Mouse (Mus musculus) cerebellum, adult 2 months (tissue): ENCODE data around the gene Tatdn3. TPM values are rescaled to one million over a fixed set of nuclear protein-coding genes. Genes with fewer than 3 reads are reported as not detected.
A peak's percentile ranks its signal among the peaks of the same experiment; 100 is the strongest.

Experiments used
- DNase-seq, 2 experiments: peaks; one replicate each; pipeline ENCODE4 v3.0.0; 2021
- H3K27ac ChIP-seq: fragments of 200-500 bp; 2 replicates; pipeline ENCODE4 v1.5.1; 2012; ENCODE audit warnings: low read length, control low read depth, inconsistent platforms; ENCODE audit not compliant: insufficient read depth
- H3K27me3 ChIP-seq: fragments of 200-500 bp; 2 replicates; pipeline ENCODE4 v1.6.1; 2012; ENCODE audit warnings: inconsistent platforms, mild to moderate bottlenecking, low read length, moderate library complexity; ENCODE audit not compliant: control insufficient read depth, insufficient read depth
- H3K4me1 ChIP-seq: fragments of 200-500 bp; 2 replicates; pipeline ENCODE4 v1.6.1; 2011; ENCODE audit warnings: low read length; ENCODE audit not compliant: control insufficient read depth, insufficient read depth
- H3K4me3 ChIP-seq: fragments of 200-500 bp; replicated peaks from 2 replicates; pipeline ENCODE3; 2011; ENCODE audit warnings: mild to moderate bottlenecking, low read depth, low read length, control low read depth; ENCODE audit not compliant: insufficient read depth
- CTCF ChIP-seq: fragments of 200-500 bp; IDR thresholded peaks from 2 replicates; pipeline ENCODE4 v1.5.1; 2011; ENCODE audit warnings: low read depth, mild to moderate bottlenecking, control low read depth, low read length, moderate library complexity, borderline replicate concordance; ENCODE audit not compliant: insufficient read depth
- POLR2A ChIP-seq: fragments of 200-500 bp; IDR thresholded peaks from 2 replicates; pipeline ENCODE4 v1.6.1; 2011; ENCODE audit warnings: low read length, control low read depth, borderline replicate concordance; ENCODE audit not compliant: insufficient read depth
- WGBS: fragments of 180-500 bp; shearing (Covaris S2); methylation state at CpG from one replicate; pipeline ENCODE4 v1.1.7; 2018; 5-methylcytosine and 5-hydroxymethylcytosine counted together
- polyA plus RNA-seq: library from polyadenylated mRNA; depleted of rRNA; stranded (reverse); fragments of >200 nt; gene quantifications from 2 replicates; pipeline ENCODE4 v1.2.3, GENCODE M21; 2012

The Tatdn3 gene
- polyA plus RNA-seq, 1 experiment, result 54.4 TPM

DNA sequence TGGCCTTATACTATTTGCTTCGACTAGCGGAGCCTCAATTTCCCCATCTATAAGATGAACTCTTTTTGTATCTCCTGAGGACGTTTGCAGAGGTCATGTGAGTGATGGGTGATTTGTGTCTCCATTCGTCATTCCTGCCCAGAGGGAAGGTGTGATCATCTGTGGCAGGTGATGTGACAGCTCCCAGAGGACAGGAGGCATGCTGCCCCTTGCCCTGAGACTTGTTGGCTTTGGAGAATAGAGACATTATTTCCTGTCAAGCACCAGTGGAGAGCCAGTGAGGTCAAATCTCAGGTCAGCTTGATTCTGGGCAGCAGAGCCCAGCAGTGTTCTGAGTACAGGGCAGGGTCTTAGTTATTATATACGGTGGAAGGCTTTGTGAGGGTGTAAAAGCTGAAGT, 36.4 kb upstream of the Tatdn3 start:
- H3K4me3 ChIP-seq, result no peak overlapping the region
- H3K27me3 ChIP-seq, result peaks cover 1% of the 10 kb centered on the region; the same call in 1 of the 2 replicates
- WGBS, result 42% methylated on average over 5 of the region's 5 CpGs
- no peaks in the 10 kb centered on the region for H3K4me1 ChIP-seq
- DNase-seq, result no peak
- no peak overlapping the region for H3K27ac ChIP-seq
- TF ChIP-seq POLR2A (no peak), CTCF (no peak)

DNA sequence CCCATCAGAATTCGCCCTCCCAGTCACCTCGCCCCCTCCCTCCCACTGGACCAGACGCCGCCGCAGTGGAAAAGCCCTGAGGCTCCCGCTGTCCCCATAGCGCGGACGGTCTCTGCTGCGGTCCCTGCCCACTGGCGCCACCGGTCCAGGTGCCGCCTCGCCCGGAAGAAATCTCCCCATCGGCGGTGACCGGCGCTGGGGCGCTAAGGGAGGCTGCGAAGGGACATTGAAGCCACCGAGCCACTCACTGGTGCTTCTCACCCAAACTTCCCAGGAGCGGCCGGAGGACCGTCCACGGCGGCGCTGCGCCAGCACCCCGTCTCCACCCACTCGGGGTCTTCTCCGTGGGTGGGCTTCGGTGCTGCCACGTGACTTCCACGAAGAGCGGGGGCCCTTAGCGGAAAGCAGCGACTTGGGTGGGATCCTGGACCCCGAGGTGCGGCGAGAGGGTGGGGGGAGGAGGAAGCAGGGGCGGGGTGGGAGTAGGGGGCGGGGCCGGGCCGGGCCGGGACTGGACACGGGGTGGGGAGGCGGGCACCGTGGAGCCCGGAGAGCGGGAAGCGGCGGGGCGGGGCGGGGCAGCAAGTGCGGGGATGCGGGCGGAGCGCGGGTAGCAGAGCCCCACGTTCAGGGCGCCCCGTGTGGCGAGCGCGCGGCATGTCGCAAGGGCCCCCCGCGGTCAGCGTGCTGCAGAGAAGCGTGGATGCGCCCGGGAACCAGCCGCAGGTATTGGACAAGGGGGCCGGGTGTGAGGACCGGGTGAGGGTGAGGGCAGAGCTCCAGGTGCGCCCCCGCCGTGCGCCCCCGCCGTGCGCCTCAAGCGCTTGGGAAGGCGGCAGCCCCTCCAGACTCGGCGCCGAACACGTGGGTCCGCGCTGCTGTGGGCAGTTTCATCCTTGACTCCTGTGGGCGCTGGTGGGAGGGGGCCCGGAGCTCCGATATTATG, 35.3 kb upstream of the Tatdn3 start, which contains the start of gene Batf3:
TSS of gene Batf3 (plus strand) at position 46 of the 946 bp plus-strand sequence.
- no peak within 1 kb of the TSS for H3K27ac ChIP-seq
- under 1% methylated on average over 92 of the region's 95 CpGs for WGBS
- no peaks in the 10 kb centered on the region for H3K4me1 ChIP-seq
- peak; percentile 12 to 25 for DNase-seq
- peak within 1 kb of the TSS; percentile 49 for H3K4me3 ChIP-seq
- peaks cover 1% of the 10 kb centered on the region; the same call in 1 of the 2 replicates for H3K27me3 ChIP-seq
- TF ChIP-seq POLR2A (no peak), CTCF (no peak)

DNA sequence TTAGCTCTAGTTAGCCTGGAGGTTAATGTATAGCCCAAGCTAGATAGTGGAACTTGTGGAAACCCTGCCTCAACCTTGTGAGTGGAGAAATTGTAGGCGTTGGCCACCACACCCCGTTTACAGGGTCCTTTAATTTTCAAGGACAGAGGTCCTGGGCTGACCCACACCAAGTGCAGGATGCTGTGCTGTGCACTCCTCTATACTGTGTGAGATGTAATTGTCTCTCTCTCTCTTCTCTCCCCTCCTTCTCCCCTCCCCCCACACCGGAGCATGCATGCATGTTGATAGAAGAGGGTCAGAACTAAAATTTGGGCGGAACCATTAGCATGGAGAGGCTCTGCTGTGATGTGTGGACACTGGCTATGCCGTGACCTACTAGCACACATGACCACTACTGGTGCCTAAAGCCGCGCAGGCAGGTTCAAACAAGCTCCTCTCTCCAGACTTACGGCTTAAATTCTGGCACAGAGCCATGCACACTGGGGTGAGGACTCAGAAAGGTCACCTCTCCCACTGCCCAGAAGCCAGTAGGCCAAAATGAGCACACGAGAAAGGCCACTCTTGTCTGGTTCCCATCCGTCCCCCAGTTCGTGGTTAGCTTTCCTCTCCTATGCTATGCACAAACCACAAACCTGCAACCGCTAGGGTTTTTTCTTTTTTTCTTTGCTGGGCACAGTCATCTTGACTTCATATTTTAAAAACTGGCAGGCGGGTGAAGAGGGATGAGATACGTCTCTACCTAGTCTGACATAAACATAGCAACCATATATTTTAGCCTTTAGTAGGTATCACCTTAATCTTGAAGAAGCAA, 34.3 kb upstream of the Tatdn3 start:
- WGBS, result 52% methylated on average over 14 of the region's 14 CpGs
- TF ChIP-seq CTCF (no peak), POLR2A (no peak)
- H3K27ac ChIP-seq, result no peak overlapping the region
- peaks cover 1% of the 10 kb centered on the region; the same call in 1 of the 2 replicates for H3K27me3 ChIP-seq
- no peak overlapping the region for H3K4me3 ChIP-seq
- no peak for DNase-seq
- no peaks in the 10 kb centered on the region for H3K4me1 ChIP-seq

DNA sequence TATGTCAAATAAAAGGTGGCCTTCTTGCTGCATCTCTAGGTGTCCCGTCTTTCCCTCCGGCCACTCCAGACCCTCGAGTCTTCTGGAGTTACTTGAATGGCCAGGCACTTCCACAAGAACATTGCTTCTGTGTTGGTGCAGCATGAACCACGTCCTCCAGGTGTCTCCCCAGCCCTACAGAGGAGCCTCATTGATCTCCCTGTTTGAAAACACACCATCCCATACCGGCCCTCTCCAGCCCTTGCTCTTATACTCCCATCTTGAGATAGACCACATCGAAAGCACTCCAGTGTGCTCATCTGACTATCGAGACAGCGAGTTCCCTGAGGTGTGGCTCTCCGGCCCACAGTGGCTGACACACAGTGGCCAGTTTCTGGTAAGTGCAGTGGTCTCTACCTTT, 32.3 kb upstream of the Tatdn3 start:
- H3K27me3 ChIP-seq, result peaks cover 1% of the 10 kb centered on the region; the same call in 1 of the 2 replicates
- H3K4me3 ChIP-seq, result no peak overlapping the region
- no peak overlapping the region for H3K27ac ChIP-seq
- no peak for DNase-seq
- no peaks in the 10 kb centered on the region for H3K4me1 ChIP-seq
- WGBS, result 71% methylated on average over 9 of the region's 9 CpGs
- TF ChIP-seq CTCF (no peak; the same call in 1 of the 2 replicates), POLR2A (no peak)

DNA sequence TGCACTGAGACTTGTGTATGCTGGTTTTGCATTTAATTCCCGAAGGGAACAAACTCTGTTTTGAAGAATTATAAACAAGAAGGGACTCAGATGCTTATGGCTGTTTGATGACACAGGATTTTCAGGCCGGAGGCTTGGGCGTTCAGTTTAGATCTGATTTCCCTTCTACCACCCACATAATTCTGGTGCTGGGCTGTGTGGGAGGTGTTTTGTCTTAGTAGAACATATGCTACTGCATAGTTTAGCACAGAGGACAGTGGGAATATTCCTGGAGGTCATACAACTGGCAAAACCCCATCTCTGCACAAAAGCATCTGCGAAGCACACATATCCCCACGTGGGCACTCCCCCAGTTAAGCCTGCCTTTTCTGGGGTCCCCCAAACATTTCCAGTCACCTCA, 30.8 kb upstream of the Tatdn3 start:
- DNase-seq, result no peak
- no peak for TF ChIP-seq POLR2A
- TF ChIP-seq CTCF, result no peak
- H3K27ac ChIP-seq, result no peak overlapping the region
- H3K4me1 ChIP-seq, result no peaks in the 10 kb centered on the region
- H3K4me3 ChIP-seq, result no peak overlapping the region
- WGBS, result 72% methylated on average over 5 of the region's 5 CpGs
- H3K27me3 ChIP-seq, result peaks cover 1% of the 10 kb centered on the region; the same call in 1 of the 2 replicates

DNA sequence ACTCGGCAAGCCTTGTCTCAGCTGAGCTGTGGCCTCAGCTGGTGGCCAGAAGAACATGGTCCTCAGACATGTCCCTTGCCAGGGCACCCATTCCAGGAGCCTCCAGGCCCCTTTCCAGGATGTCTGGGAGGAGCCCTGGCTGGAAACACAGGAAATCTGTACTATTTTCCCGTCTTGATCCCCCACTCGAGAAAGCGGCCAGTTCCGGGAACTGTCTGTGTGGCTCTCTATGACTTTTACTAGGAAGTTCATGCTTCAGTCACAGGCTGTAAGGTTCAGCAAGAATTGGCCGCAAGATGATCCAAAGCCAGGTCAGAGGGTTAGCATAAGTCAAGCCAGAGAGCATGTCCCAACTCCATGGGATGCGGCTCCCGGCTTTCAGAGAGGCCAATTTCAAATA, 29.3 kb upstream of the Tatdn3 start:
- Histone ChIP-seq H3K27ac (no peak overlapping the region), H3K4me3 (no peak overlapping the region), H3K4me1 (no peaks in the 10 kb centered on the region), H3K27me3 (no peaks in the 10 kb centered on the region)
- 78% methylated on average over 8 of the region's 8 CpGs for WGBS
- DNase-seq, result no peak
- TF ChIP-seq POLR2A (no peak), CTCF (no peak)

DNA sequence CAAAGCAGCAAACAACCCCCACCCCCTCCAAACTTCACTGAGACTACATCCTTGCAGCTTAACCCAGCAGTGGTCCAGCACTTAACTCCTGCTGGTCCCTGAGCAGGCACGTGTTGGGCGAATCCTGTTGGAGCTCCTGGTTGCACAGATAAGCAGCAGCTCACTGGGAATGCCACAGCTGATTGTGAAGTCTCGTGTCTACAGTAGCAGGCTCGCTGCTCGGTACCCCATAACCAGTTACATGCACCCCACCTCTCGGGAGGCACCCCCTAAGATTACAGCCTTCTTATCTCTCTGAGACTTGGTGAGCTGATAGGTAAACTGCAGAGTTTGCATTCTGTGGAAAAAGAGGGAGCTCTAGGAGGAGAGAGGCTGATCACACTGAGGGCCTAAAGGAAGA, 26.6 kb upstream of the Tatdn3 start:
- WGBS, result 76% methylated on average over 6 of the region's 6 CpGs
- no peaks in the 10 kb centered on the region for H3K4me1 ChIP-seq
- H3K4me3 ChIP-seq, result no peak overlapping the region
- DNase-seq, result no peak
- H3K27ac ChIP-seq, result no peak overlapping the region
- H3K27me3 ChIP-seq, result no peaks in the 10 kb centered on the region
- no peak for TF ChIP-seq CTCF
- no peak for TF ChIP-seq POLR2A

DNA sequence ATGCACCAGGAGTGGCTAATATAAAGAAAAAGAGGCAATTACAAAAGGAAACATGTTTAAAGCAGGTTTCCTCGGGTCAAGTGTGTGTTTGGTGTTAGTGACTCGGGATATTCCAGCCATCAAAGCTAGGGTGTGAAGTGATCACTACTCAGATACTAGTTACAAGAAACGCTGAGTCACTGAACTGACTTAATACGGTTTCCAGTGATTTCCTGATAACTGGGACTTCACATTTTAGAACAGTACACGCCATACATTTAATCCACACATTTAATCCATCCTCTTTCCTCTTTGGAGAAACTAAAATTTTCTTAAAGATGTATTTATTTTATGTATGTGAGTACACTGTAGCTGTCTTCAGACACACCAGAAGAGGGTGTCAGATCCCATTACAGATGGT, 25.2 kb upstream of the Tatdn3 start:
- no peak for DNase-seq
- no peaks in the 10 kb centered on the region for H3K4me1 ChIP-seq
- H3K27me3 ChIP-seq, result no peaks in the 10 kb centered on the region
- 90% methylated on average over 5 of the region's 5 CpGs for WGBS
- H3K4me3 ChIP-seq, result no peak overlapping the region
- H3K27ac ChIP-seq, result no peak overlapping the region
- TF ChIP-seq CTCF (no peak), POLR2A (no peak)
